Mouse (Mus musculus) liver, adult 2 months (tissue): ENCODE measurements around the gene Dact2. TPM values are rescaled to one million over a fixed set of nuclear protein-coding genes. Genes with fewer than 3 reads are reported as not detected.

Source experiments
- DNase-seq: peaks from one replicate; pipeline ENCODE4 v3.0.0-alpha.2; 2011; ENCODE audit warnings: low read depth, low spot score; ENCODE audit errors: extremely low read depth
- H3K27ac ChIP-seq: fragments of 200-500 bp; replicated peaks from 2 replicates; pipeline ENCODE4 v1.5.1; 2012; ENCODE audit warnings: low read depth, mild to moderate bottlenecking, control low read depth, inconsistent platforms, low read length; ENCODE audit not compliant: insufficient read depth
- H3K27me3 ChIP-seq: fragments of 200-500 bp; 2 replicates; pipeline ENCODE4 v1.6.1; 2012; ENCODE audit warnings: mild to moderate bottlenecking, moderate library complexity, low read length, inconsistent platforms; ENCODE audit not compliant: control insufficient read depth, insufficient read depth
- H3K36me3 ChIP-seq: fragments of 200-500 bp; 2 replicates; pipeline ENCODE4 v1.6.1; 2012; ENCODE audit warnings: low read length, inconsistent platforms; ENCODE audit not compliant: control insufficient read depth, insufficient read depth
- H3K4me1 ChIP-seq: fragments of 200-500 bp; 2 replicates; pipeline ENCODE4 v1.6.1; 2011; ENCODE audit warnings: low read length; ENCODE audit not compliant: control insufficient read depth, insufficient read depth
- H3K4me3 ChIP-seq: fragments of 200-500 bp; 2 replicates; pipeline ENCODE4 v1.5.1; 2011; ENCODE audit warnings: low read depth, mild to moderate bottlenecking, control low read depth, low read length, moderate library complexity; ENCODE audit not compliant: insufficient read depth
- H3K79me2 ChIP-seq: fragments of 200-500 bp; 2 replicates; pipeline ENCODE4 v1.6.1; 2012; ENCODE audit warnings: inconsistent platforms, mild to moderate bottlenecking, low read length, moderate library complexity; ENCODE audit not compliant: control insufficient read depth, insufficient read depth
- H3K9ac ChIP-seq: fragments of 200-500 bp; 2 replicates; pipeline ENCODE4 v1.6.1; 2012; ENCODE audit warnings: low read depth, mild to moderate bottlenecking, control low read depth, inconsistent platforms, low read length
- CTCF ChIP-seq: fragments of 200-500 bp; IDR thresholded peaks from 2 replicates; pipeline ENCODE4 v1.5.1; 2011; ENCODE audit warnings: low read depth, low read length, control low read depth
- POLR2A ChIP-seq: fragments of 200-500 bp; IDR thresholded peaks from 2 replicates; pipeline ENCODE4 v1.6.1; 2011; ENCODE audit warnings: low read length, control low read depth; ENCODE audit not compliant: insufficient read depth; ENCODE audit errors: extremely low read depth
- WGBS: fragments of 180-500 bp; shearing (Covaris S2); methylation state at CpG from one replicate; pipeline ENCODE4 v1.1.7; 2018; 5-methylcytosine and 5-hydroxymethylcytosine counted together
- polyA plus RNA-seq: library from polyadenylated mRNA; depleted of rRNA; stranded (reverse); fragments of >200 nt; gene quantifications from 2 replicates; pipeline ENCODE4 v1.2.3, GENCODE M21; 2012
- total RNA-seq: library from RNA; depleted of rRNA; stranded (reverse); fragments of >200 nt; gene quantifications from 2 replicates; pipeline ENCODE4 v1.2.3, GENCODE M21; 2014

The Dact2 gene
- total and polyA plus RNA-seq, 2 experiments = 5.1 to 13.7 TPM

DNA sequence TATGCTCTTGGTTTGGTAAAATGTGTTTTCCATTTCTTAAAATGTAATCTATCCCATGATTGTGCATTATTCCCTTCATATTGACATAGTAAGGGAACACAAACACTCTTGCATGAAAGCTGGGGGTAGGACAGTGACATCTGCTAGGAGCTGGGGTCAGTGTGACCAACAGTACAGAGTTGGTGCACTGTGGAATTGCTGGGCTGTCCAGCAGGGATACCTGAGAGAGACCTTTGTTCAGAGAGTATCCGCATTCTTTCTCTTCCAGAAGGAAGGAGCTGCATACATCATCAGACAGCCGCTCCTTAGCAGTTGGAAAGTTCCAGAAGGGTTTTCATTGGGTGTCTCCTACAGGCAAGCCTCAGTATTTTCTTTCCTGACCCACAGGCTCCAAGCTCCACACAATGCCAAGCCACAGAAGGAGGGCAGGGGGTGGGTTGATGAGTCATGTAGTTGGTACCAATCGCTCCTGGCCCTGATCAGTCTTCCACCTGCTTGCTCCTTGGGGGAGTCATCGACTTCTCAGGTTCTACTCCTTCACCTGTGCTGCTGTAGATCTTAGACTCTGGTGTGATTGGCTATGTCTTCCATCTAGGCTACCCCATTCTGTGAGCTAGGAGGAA, 19.8 kb downstream of the Dact2 start:
- H3K9ac ChIP-seq = no peak overlapping the region
- H3K27ac ChIP-seq = no peak overlapping the region
- H3K4me1 ChIP-seq = no peaks in the 10 kb centered on the region
- TF ChIP-seq CTCF (no peak), POLR2A (no peak)
- DNase-seq = no peak
- 91% methylated on average over 4 of the region's 4 CpGs for WGBS
- H3K4me3 ChIP-seq = no peak overlapping the region
- H3K79me2 ChIP-seq = no peaks in the 10 kb centered on the region
- H3K36me3 ChIP-seq = no peaks in the 10 kb centered on the region
- H3K27me3 ChIP-seq = no peaks in the 10 kb centered on the region

DNA sequence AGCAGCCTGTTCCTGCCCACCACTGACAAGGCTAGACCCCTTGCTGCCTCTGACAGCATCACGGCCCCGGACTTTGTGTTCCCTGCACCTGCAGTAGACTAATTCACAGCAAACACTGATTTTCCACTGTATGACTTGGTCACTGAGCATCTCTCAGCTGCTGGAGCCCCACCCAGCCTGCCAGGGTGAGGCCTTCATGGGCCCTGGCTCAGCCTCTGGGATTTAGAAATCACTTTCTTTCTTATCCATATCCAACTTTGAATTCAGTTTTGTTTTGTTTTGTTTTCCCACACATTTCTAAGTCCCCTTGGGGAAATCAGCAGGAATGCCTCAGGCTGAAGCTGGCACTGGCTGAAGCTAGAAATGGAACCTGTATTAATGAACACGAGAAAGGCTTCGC, 20.4 kb downstream of the Dact2 start:
- Histone ChIP-seq H3K36me3 (no peaks in the 10 kb centered on the region), H3K27ac (no peak overlapping the region), H3K79me2 (no peaks in the 10 kb centered on the region), H3K4me3 (no peak overlapping the region), H3K27me3 (no peaks in the 10 kb centered on the region), H3K9ac (no peak overlapping the region), H3K4me1 (no peaks in the 10 kb centered on the region)
- TF ChIP-seq CTCF = no peak
- WGBS = 85% methylated on average over 4 of the region's 4 CpGs
- no peak for DNase-seq

DNA sequence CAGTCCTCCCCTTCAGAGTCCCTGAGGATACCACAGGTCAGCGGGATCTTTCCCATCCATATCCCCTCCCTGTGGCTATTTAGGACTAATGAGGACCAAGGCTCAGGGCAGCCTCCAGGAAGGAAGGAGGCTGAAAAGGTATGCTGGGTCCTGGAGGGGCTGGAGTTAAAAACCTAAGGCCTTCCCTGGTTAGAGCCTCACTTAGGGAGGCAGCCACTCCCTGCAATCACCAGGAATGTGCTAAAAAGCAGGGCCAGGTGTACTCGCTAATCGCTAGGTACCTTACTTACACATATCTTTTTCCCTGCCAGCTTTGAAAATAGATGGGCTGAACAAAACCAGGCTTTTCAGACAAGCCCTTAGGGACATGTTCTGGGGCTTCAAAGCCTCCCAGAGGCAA, 21.2 kb downstream of the Dact2 start:
- 93% methylated on average over 3 of the region's 3 CpGs for WGBS
- Histone ChIP-seq H3K27me3 (no peaks in the 10 kb centered on the region), H3K79me2 (no peaks in the 10 kb centered on the region), H3K4me3 (no peak overlapping the region), H3K9ac (no peak overlapping the region), H3K4me1 (no peaks in the 10 kb centered on the region), H3K27ac (no peak overlapping the region), H3K36me3 (no peaks in the 10 kb centered on the region)
- TF ChIP-seq POLR2A = no peak
- TF ChIP-seq CTCF = no peak
- no peak for DNase-seq

DNA sequence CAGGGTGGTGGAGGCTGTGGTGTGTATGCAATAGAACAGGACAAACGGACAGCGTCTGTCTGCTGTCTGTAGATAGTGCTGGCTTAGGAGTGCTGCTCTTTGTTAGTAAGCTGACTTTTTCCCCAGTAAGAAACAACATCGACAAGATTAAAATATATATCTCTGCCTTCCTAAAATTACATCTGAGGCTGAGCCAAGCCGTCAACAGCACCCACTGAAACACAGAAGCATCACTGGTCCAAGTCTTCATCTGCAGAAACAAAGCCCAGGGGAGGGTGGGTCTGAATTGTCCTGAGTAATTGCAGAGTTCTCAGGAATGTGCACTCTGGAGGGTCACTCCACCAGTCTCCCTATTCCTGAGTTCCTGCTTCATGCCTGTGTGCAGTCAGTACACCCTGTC, 25.2 kb downstream of the Dact2 start:
- H3K79me2 ChIP-seq = no peaks in the 10 kb centered on the region
- H3K36me3 ChIP-seq = no peaks in the 10 kb centered on the region
- no peak for TF ChIP-seq POLR2A
- TF ChIP-seq CTCF = no peak
- H3K4me1 ChIP-seq = no peaks in the 10 kb centered on the region
- H3K9ac ChIP-seq = no peak overlapping the region
- WGBS = 50% methylated on average over 4 of the region's 4 CpGs
- H3K4me3 ChIP-seq = no peak overlapping the region
- H3K27ac ChIP-seq = no peak overlapping the region
- H3K27me3 ChIP-seq = no peaks in the 10 kb centered on the region
- DNase-seq = no peak

DNA sequence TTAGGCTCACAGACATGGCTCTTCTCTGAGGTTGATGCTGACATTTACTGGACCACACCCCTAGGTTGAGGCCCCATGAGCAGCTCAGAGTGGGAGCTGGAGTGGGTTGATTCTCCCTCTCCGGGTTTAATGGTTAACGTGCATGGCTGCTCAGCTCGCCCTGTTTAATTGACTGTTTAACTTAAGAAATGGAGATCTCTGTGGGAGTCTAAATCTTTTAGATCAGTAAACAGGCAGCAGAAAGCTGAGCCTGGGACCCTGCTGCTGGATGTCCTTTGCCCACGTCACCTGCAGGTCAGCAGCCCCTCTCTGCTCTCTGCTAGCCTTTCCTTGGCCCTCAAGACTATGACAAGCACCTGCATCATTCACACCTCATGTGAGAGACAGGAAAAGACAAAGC, 25.6 kb downstream of the Dact2 start:
- H3K4me1 ChIP-seq = 0 out of 2 replicates have a peak, but pooled peaks cover 4% of the 10 kb centered on the region
- H3K36me3 ChIP-seq = no peaks in the 10 kb centered on the region
- H3K27ac ChIP-seq = no peak overlapping the region
- TF ChIP-seq POLR2A (no peak), CTCF (no peak)
- H3K27me3 ChIP-seq = no peaks in the 10 kb centered on the region
- WGBS = 30% methylated on average over 4 of the region's 4 CpGs
- H3K79me2 ChIP-seq = no peaks in the 10 kb centered on the region
- no peak overlapping the region for H3K4me3 ChIP-seq
- H3K9ac ChIP-seq = no peak overlapping the region
- DNase-seq = no peak

DNA sequence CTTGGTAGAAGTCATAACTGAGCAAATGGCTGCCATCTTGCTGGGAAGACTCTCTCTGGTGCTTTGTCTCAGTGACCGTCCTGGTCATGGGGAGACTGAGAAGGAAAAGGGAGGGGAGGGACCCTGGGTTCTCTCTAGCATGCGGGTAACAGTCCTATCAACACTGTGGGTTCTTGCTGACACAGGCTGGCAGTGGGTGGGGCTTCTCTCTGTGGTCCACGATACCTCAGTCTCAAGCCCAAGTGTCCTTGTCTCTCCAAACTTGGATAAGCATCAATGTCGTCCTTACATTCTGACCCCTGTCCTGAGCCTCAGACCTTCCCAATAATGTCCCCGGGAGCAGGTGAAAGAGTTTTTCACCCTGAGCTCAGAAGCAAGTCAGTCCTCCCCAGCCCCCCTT, 26.1 kb downstream of the Dact2 start:
- H3K4me3 ChIP-seq = no peak overlapping the region
- H3K36me3 ChIP-seq = no peaks in the 10 kb centered on the region
- H3K4me1 ChIP-seq = 0 out of 2 replicates have a peak, but pooled peaks cover 6% of the 10 kb centered on the region
- no peak overlapping the region for H3K9ac ChIP-seq
- no peak for TF ChIP-seq CTCF
- TF ChIP-seq POLR2A = no peak
- H3K27me3 ChIP-seq = no peaks in the 10 kb centered on the region
- 55% methylated on average over 5 of the region's 5 CpGs for WGBS
- no peaks in the 10 kb centered on the region for H3K79me2 ChIP-seq
- DNase-seq = no peak
- no peak overlapping the region for H3K27ac ChIP-seq
